ENCODE assay signal across 16 mouse cellular contexts in the genomic region with DNA sequence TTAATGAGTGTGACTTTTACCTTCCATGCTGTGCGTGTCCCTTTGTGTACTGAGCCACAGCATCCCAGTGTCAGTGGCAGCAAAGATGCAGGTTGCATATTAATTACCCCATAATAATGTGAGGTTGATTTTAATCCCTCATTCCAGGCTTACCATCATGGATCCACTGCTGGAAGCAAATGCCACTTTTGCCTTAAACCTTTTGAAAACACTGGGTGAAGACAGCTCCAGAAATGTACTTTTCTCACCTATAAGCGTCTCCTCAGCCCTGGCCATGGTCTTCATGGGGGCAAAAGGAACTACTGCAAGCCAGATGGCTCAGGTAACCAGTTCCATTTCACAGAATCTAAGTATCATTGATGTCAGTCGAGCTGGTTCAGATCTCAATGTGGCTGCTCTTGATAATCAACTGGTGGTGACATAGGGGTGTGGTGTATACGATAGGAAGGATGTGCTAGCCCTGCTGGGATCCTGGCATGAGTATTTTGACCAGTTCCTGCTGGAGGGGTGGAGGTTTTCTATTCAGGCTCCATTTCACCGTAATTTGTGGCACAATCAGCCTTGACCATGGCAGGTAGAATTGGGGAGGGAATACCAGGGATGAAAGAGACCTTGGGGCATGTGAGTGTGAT. TPM values are rescaled to one million over a fixed set of nuclear protein-coding genes. Genes with fewer than 3 reads are reported as not detected.
A peak's percentile ranks its signal among the peaks of the same experiment; 100 is the strongest.
DNase-seq lines count a peak whose midpoint lies in the region; ATAC-seq and TF ChIP-seq lines count a peak whose summit lies in the region.
"Had no signal": no experiment of that assay in that cellular context is flagged by ENCODE, and none has a peak within 500 bp of the region (broad histone marks: within the 10 kb centered on the region; RNA-seq: fewer than 3 reads in every experiment).

No protein-coding gene starts in this region.

- ATAC-seq in lung, postnatal 0 days: no peak
- peak; percentile 96 for ATAC-seq in liver, postnatal 0 days
- peak; percentile 60; the same call in 1 of the 2 replicates for ATAC-seq in stomach, embryonic 16.5 days (ENCODE audit: insufficient read depth, low FRiP score)
- no peak for ATAC-seq in hindbrain, embryonic 12.5 days (ENCODE audit: low FRiP score)

- H3K27me3 ChIP-seq in lung, postnatal 0 days (replicated peaks; ENCODE audit: insufficient read depth, low read length): no peaks in the 10 kb centered on the region
- no peaks in the 10 kb centered on the region for H3K27me3 ChIP-seq in erythroblast, embryonic 14.5 days (ENCODE audit: control insufficient read depth)
- H3K27me3 ChIP-seq in liver, postnatal 0 days (ENCODE audit: insufficient read depth, low read length): no peaks in the 10 kb centered on the region
- no peaks in the 10 kb centered on the region for H3K27me3 ChIP-seq in stomach, embryonic 16.5 days (ENCODE audit: control insufficient read depth, insufficient read depth, low read length)
- H3K27me3 ChIP-seq in hindbrain, embryonic 12.5 days: no peaks in the 10 kb centered on the region
- H3K27me3 ChIP-seq: lung, embryonic 15.5 days had no signal

- H3K9me3 ChIP-seq in lung, postnatal 0 days (ENCODE audit: low read length): no peaks in the 10 kb centered on the region
- peaks cover 3% of the 10 kb centered on the region; the same call in 1 of the 2 replicates for H3K9me3 ChIP-seq in erythroblast, embryonic 14.5 days (ENCODE audit: control insufficient read depth, low read length)
- no peaks in the 10 kb centered on the region for H3K9me3 ChIP-seq in liver, postnatal 0 days (ENCODE audit: low read length)
- H3K9me3 ChIP-seq in stomach, embryonic 16.5 days (replicated peaks; ENCODE audit: control insufficient read depth, low read length): no peaks in the 10 kb centered on the region
- no peaks in the 10 kb centered on the region for H3K9me3 ChIP-seq in hindbrain, embryonic 12.5 days (replicated peaks)
- H3K9me3 ChIP-seq: limb, embryonic 10.5 days; lung, embryonic 15.5 days; midbrain, embryonic 10.5 days had no signal

- H3K27ac ChIP-seq in lung, postnatal 0 days (ENCODE audit: low read length): peak overlapping the region; percentile 28; the same call in 1 of the 2 replicates
- H3K27ac ChIP-seq in liver, postnatal 0 days (ENCODE audit: low read depth): peak overlapping the region; percentile 90
- H3K27ac ChIP-seq in stomach, embryonic 16.5 days (ENCODE audit: low read length): no peak overlapping the region
- no peak overlapping the region for H3K27ac ChIP-seq in hindbrain, embryonic 12.5 days
- H3K27ac ChIP-seq: gastrocnemius, adult 2 months; limb, embryonic 10.5 days; lung, embryonic 15.5 days; midbrain, embryonic 10.5 days had no signal

- no peak for TF ChIP-seq CTCF in lung, postnatal 0 days (IDR thresholded peaks at IDR 0.05)
- TF ChIP-seq CTCF in liver, postnatal 0 days (IDR thresholded peaks at IDR 0.05; ENCODE audit: low read depth): no peak

- H3K4me1 ChIP-seq in lung, postnatal 0 days (ENCODE audit: insufficient read depth, low read depth, low read length): peaks cover 3% of the 10 kb centered on the region; the same call in 1 of the 2 replicates
- H3K4me1 ChIP-seq in erythroblast, embryonic 14.5 days (ENCODE audit: control insufficient read depth): peaks cover 83% of the 10 kb centered on the region
- H3K4me1 ChIP-seq in liver, postnatal 0 days (ENCODE audit: insufficient read depth): peaks cover 41% of the 10 kb centered on the region
- peaks cover 7% of the 10 kb centered on the region; the same call in 1 of the 2 replicates for H3K4me1 ChIP-seq in stomach, embryonic 16.5 days (ENCODE audit: control insufficient read depth, insufficient read depth, low read length)
- H3K4me1 ChIP-seq in hindbrain, embryonic 12.5 days: peaks cover 4% of the 10 kb centered on the region; the same call in 1 of the 2 replicates

- no peak for DNase-seq in lung, postnatal 0 days (ENCODE audit: low spot score)
- no peak for DNase-seq in lung, postnatal 10 days
- DNase-seq in liver, postnatal 0 days: peak; percentile 53
- DNase-seq in gastrocnemius, postnatal 4 days (ENCODE audit: low spot score in 2 of 2): no peak
- no peak for DNase-seq in urinary bladder, postnatal 25 days (ENCODE audit: low spot score)
- DNase-seq: cerebellum, adult 9-11 months; gastrocnemius, adult 2 months; kidney, postnatal 25 days had no signal

- 65% methylated on average over 5 of the region's 5 CpGs for WGBS in lung, postnatal 0 days
- 54% methylated on average over 5 of the region's 5 CpGs for WGBS in liver, postnatal 0 days (ENCODE audit: insufficient replicate concordance)
- 77% methylated on average over 5 of the region's 5 CpGs for WGBS in stomach, embryonic 16.5 days
- WGBS in hindbrain, embryonic 12.5 days: 75% methylated on average over 5 of the region's 5 CpGs

- TF ChIP-seq EP300 in lung, postnatal 0 days (IDR thresholded peaks at IDR 0.05): no peak
- peak; percentile 99 for TF ChIP-seq EP300 in liver, postnatal 0 days (IDR thresholded peaks at IDR 0.05; ENCODE audit: low read depth)

- no peak overlapping the region for H3K4me3 ChIP-seq in lung, postnatal 0 days (ENCODE audit: low read depth, low read length)
- peak overlapping the region; percentile 65 for H3K4me3 ChIP-seq in erythroblast, embryonic 14.5 days (replicated peaks)
- H3K4me3 ChIP-seq in liver, postnatal 0 days (ENCODE audit: low read depth, low read length): peak overlapping the region; percentile 37
- no peak overlapping the region for H3K4me3 ChIP-seq in stomach, embryonic 16.5 days (replicated peaks; ENCODE audit: low read length)
- H3K4me3 ChIP-seq in hindbrain, embryonic 12.5 days: no peak overlapping the region
- H3K4me3 ChIP-seq: gastrocnemius, adult 2 months; limb, embryonic 10.5 days; lung, embryonic 15.5 days; midbrain, embryonic 10.5 days had no signal

- no peak overlapping the region for H3K9ac ChIP-seq in lung, postnatal 0 days (replicated peaks; ENCODE audit: low read depth)
- H3K9ac ChIP-seq in liver, postnatal 0 days (replicated peaks): peak overlapping the region; percentile 60
- no peak overlapping the region for H3K9ac ChIP-seq in stomach, embryonic 16.5 days (ENCODE audit: low read length)
- H3K9ac ChIP-seq in hindbrain, embryonic 12.5 days: no peak overlapping the region
- H3K9ac ChIP-seq: lung, embryonic 15.5 days had no signal

- peak overlapping the region; percentile 19; the same call in 1 of the 2 replicates for H3K4me2 ChIP-seq in lung, postnatal 0 days (replicated peaks; ENCODE audit: low read depth, low read length)
- peak overlapping the region; percentile 70 for H3K4me2 ChIP-seq in liver, postnatal 0 days (ENCODE audit: low read depth, low read length)
- no peak overlapping the region for H3K4me2 ChIP-seq in stomach, embryonic 16.5 days (ENCODE audit: low read depth, low read length)
- no peak overlapping the region for H3K4me2 ChIP-seq in hindbrain, embryonic 12.5 days (replicated peaks)
- H3K4me2 ChIP-seq: lung, embryonic 15.5 days had no signal

- peaks cover 9% of the 10 kb centered on the region; the same call in 1 of the 2 replicates for H3K36me3 ChIP-seq in lung, postnatal 0 days (ENCODE audit: insufficient read depth, low read length)
- peaks cover 29% of the 10 kb centered on the region for H3K36me3 ChIP-seq in erythroblast, embryonic 14.5 days (ENCODE audit: control insufficient read depth)
- no peaks in the 10 kb centered on the region; the same call in 1 of the 2 replicates for H3K36me3 ChIP-seq in liver, postnatal 0 days (replicated peaks; ENCODE audit: insufficient read depth, low read length)
- no peaks in the 10 kb centered on the region for H3K36me3 ChIP-seq in stomach, embryonic 16.5 days (ENCODE audit: control insufficient read depth, insufficient read depth, low read length)
- H3K36me3 ChIP-seq in hindbrain, embryonic 12.5 days: no peaks in the 10 kb centered on the region
- H3K36me3 ChIP-seq: limb, embryonic 10.5 days; lung, embryonic 15.5 days; midbrain, embryonic 10.5 days had no signal

RNA-seq across cellular contexts. Expression of a gene that starts 3.5 kb away (rescaled TPM):
- 232 and 253 TPM in 2 replicates for polyA plus RNA-seq in lung, postnatal 0 days (2015; fragmentation: Nextera tagmentation; extraction: Ambion mirVana)
- 0.07 and 0.09 TPM in 2 replicates for polyA plus RNA-seq in erythroblast, embryonic 14.5 days (2012)
- polyA plus RNA-seq in liver, postnatal 0 days (2015; fragmentation: Nextera tagmentation; extraction: Ambion mirVana): 2.9 TPM in 2 replicates
- 4.5 and 4.8 TPM in 2 replicates for polyA plus RNA-seq in stomach, embryonic 16.5 days (2015; fragmentation: Nextera tagmentation; extraction: Ambion mirVana)
- 1 to 10 TPM; 2.1 to 2.4 TPM for total RNA-seq in gastrocnemius, postnatal 4 days (2021)
- polyA plus RNA-seq in hindbrain, embryonic 12.5 days (2016; fragmentation: Nextera tagmentation; extraction: Ambion mirVana): 0.88 and 1.4 TPM in 2 replicates

RNA-seq across cellular contexts. Expression of a gene that starts 34.6 kb away (rescaled TPM):
- 75.2 and 83.1 TPM in 2 replicates for polyA plus RNA-seq in lung, postnatal 0 days (2015; fragmentation: Nextera tagmentation; extraction: Ambion mirVana)
- polyA plus RNA-seq in erythroblast, embryonic 14.5 days (2012): 0.01 TPM in 1 of 2 replicates, not detected in the other
- 1.7 and 2.2 TPM in 2 replicates for polyA plus RNA-seq in liver, postnatal 0 days (2015; fragmentation: Nextera tagmentation; extraction: Ambion mirVana)
- 9.3 and 10.3 TPM in 2 replicates for polyA plus RNA-seq in stomach, embryonic 16.5 days (2015; fragmentation: Nextera tagmentation; extraction: Ambion mirVana)
- total RNA-seq in gastrocnemius, postnatal 4 days (2021): 1 to 10 TPM; 3.4 to 4.1 TPM
- 1.5 and 1.8 TPM in 2 replicates for polyA plus RNA-seq in hindbrain, embryonic 12.5 days (2016; fragmentation: Nextera tagmentation; extraction: Ambion mirVana)

RNA-seq across cellular contexts. Expression of a gene that starts 58.7 kb away (rescaled TPM):
- polyA plus RNA-seq in lung, postnatal 0 days (2015; fragmentation: Nextera tagmentation; extraction: Ambion mirVana): 1.9 and 3.1 TPM in 2 replicates
- not detected in 2 replicates for polyA plus RNA-seq in erythroblast, embryonic 14.5 days (2012)
- 0.15 TPM in 1 of 2 replicates, not detected in the other for polyA plus RNA-seq in liver, postnatal 0 days (2015; fragmentation: Nextera tagmentation; extraction: Ambion mirVana)
- polyA plus RNA-seq in stomach, embryonic 16.5 days (2015; fragmentation: Nextera tagmentation; extraction: Ambion mirVana): not detected in 2 replicates
- total RNA-seq in gastrocnemius, postnatal 4 days (2021): under 1 TPM; 0.17 to 0.26 TPM
- 0.10 and 0.31 TPM in 2 replicates for polyA plus RNA-seq in hindbrain, embryonic 12.5 days (2016; fragmentation: Nextera tagmentation; extraction: Ambion mirVana)
- total RNA-seq: gastrocnemius, adult 2 months; hematopoietic stem cell, adult 5-6 weeks; layer of hippocampus, postnatal 10 days had no signal
- polyA plus RNA-seq: limb, embryonic 10.5 days; midbrain, embryonic 10.5 days had no signal

Comparison
In these comparisons a context has a peak if more than half of its experiments do, and no peak if none do; other contexts are left out.
1. ATAC-seq: peak in liver, postnatal 0 days (single experiment) and stomach, embryonic 16.5 days (single experiment); none in lung, postnatal 0 days (single experiment) and hindbrain, embryonic 12.5 days (single experiment).
2. H3K27ac ChIP-seq: peak in lung, postnatal 0 days (single experiment) and liver, postnatal 0 days (single experiment); none in stomach, embryonic 16.5 days (single experiment) and hindbrain, embryonic 12.5 days (single experiment).
3. H3K4me2 ChIP-seq: peak in lung, postnatal 0 days (single experiment) and liver, postnatal 0 days (single experiment); none in stomach, embryonic 16.5 days (single experiment) and hindbrain, embryonic 12.5 days (single experiment).
4. H3K4me3 ChIP-seq: peak in erythroblast, embryonic 14.5 days (single experiment) and liver, postnatal 0 days (single experiment); none in lung, postnatal 0 days (single experiment), stomach, embryonic 16.5 days (single experiment) and hindbrain, embryonic 12.5 days (single experiment).
5. RNA of a gene that starts 3.5 kb away (polyA plus RNA-seq): 232 to 253 TPM in lung, postnatal 0 days; 4.5 to 4.8 TPM in stomach, embryonic 16.5 days, 2.9 TPM in liver, postnatal 0 days, 0.88 to 1.4 TPM in hindbrain, embryonic 12.5 days and 0.07 to 0.09 TPM in erythroblast, embryonic 14.5 days; every median in the first group is over 10 times any median in the second.